Mouse (Mus musculus) lung, embryonic 14.5 days (tissue): ENCODE data around the gene Wapl. TPM values are rescaled to one million over a fixed set of nuclear protein-coding genes. Genes with fewer than 3 reads are reported as not detected.

Experiments used
- ATAC-seq: fragments of 200-750 bp; cut with Nextera tagmentation; 2 replicates; pipeline ENCODE4 v1.8.0; 2017; ENCODE audit warnings: mild to moderate bottlenecking, moderate TSS enrichment, moderate library complexity; ENCODE audit not compliant: insufficient read depth
- DNase-seq: peaks from one replicate; pipeline ENCODE4 v3.0.0-alpha.2; 2015
- H3K27ac ChIP-seq: fragments of 300-500 bp; sonication (generic); 2 replicates; pipeline ENCODE4 v1.5.1; 2014; ENCODE audit warnings: low read depth, mild to moderate bottlenecking, moderate library complexity
- H3K27me3 ChIP-seq: fragments of 300-500 bp; sonication (generic); 2 replicates; pipeline ENCODE4 v1.6.1; 2014; ENCODE audit warnings: low read length, control low read depth; ENCODE audit not compliant: insufficient read depth
- H3K36me3 ChIP-seq: fragments of 300-500 bp; sonication (generic); 2 replicates; pipeline ENCODE4 v1.6.1; 2014; ENCODE audit warnings: control low read depth; ENCODE audit not compliant: insufficient read depth
- H3K4me1 ChIP-seq: fragments of 300-500 bp; sonication (generic); 2 replicates; pipeline ENCODE4 v1.6.1; 2014; ENCODE audit warnings: antibody characterized with exemption, control low read depth; ENCODE audit not compliant: insufficient read depth
- H3K4me2 ChIP-seq: fragments of 300-500 bp; sonication (generic); 2 replicates; pipeline ENCODE4 v1.6.1; 2014; ENCODE audit warnings: mild to moderate bottlenecking
- H3K4me3 ChIP-seq: fragments of 300-500 bp; sonication (generic); 2 replicates; pipeline ENCODE4 v1.5.1; 2014; ENCODE audit warnings: low read depth, low read length
- H3K9ac ChIP-seq: fragments of 300-500 bp; sonication (generic); 2 replicates; pipeline ENCODE4 v1.6.1; 2014
- H3K9me3 ChIP-seq: fragments of 300-500 bp; sonication (generic); 2 replicates; pipeline ENCODE4 v1.6.1; 2016; ENCODE audit warnings: low read depth, low read length, control low read depth
- CTCF ChIP-seq: IDR thresholded peaks from 2 replicates; pipeline ENCODE4 v1.5.1; 2016; ENCODE audit warnings: antibody characterized with exemption, low read depth
- WGBS: fragments of 180-500 bp; shearing (Covaris S2); extraction: QIAGEN DNeasy Blood & Tissue Kit; methylation state at CpG from one replicate; pipeline ENCODE4 v1.1.7; 2014; 5-methylcytosine and 5-hydroxymethylcytosine counted together
- polyA plus RNA-seq: library from polyadenylated mRNA; unstranded; fragments of >200 nt; fragmentation: Nextera tagmentation; extraction: Ambion mirVana; gene quantifications from 2 replicates; pipeline ENCODE4 v1.2.1, GENCODE M21; 2014

Gene Wapl
- polyA plus RNA-seq, 1 experiment from 2014 or later, result 28.2 TPM

DNA sequence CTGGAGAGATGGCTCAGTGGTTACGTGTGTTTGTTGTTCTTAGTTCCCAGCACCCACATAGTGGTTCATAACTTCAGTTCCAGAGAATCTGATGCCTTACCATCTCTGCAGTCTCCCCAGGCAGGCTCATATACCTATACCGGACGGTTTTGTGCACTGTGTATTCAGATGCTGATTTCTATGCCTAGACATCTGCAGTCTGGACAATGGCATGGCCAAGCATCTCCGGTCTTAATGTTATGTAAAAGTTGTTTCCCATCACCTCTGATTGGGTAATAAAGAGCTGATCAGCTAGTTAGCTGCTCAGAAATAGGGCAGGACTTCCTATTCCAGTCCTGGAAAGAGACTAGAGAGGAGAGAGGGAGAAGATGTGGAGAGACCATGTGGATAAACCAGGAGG, 20.2 kb downstream of the Wapl start:
- DNase-seq (no peak), ATAC-seq (no peak)
- H3K36me3 ChIP-seq, result peaks cover 51% of the 10 kb centered on the region
- H3K4me3 ChIP-seq, result no peak overlapping the region
- no peaks in the 10 kb centered on the region for H3K9me3 ChIP-seq
- H3K4me2 ChIP-seq, result no peak overlapping the region
- no peak overlapping the region for H3K27ac ChIP-seq
- 97% methylated on average over 4 of the region's 4 CpGs for WGBS
- H3K27me3 ChIP-seq, result no peaks in the 10 kb centered on the region
- no peaks in the 10 kb centered on the region for H3K4me1 ChIP-seq
- no peak for TF ChIP-seq CTCF
- no peak overlapping the region for H3K9ac ChIP-seq

DNA sequence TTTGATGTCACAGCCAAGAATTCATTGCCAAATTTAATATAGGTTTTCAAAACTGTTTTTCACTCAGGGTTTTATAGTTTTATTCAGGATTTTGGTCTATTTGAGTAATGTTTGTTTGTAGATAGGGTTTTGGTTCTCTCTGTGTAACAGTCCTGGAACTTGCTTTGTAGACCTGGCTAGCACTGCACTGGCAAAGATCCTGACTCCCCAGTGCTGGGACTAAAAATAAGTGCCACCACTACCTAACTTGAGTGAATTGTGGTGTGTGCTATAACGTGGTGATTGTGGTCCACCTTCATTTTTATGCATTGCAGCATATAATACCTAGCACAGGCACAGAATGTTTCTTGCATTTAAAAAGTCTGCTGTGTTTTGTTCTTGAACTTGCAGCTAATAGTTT, 23.6 kb downstream of the Wapl start:
- no peak overlapping the region for H3K9ac ChIP-seq
- WGBS, result 79% methylated on average over 1 of the region's 1 CpGs
- H3K27me3 ChIP-seq, result no peaks in the 10 kb centered on the region
- peaks cover 44% of the 10 kb centered on the region for H3K36me3 ChIP-seq
- H3K4me2 ChIP-seq, result no peak overlapping the region
- no peak overlapping the region for H3K4me3 ChIP-seq
- no peak overlapping the region for H3K27ac ChIP-seq
- TF ChIP-seq CTCF, result no peak
- ATAC-seq (no peak), DNase-seq (no peak)
- no peaks in the 10 kb centered on the region for H3K4me1 ChIP-seq
- no peaks in the 10 kb centered on the region for H3K9me3 ChIP-seq

DNA sequence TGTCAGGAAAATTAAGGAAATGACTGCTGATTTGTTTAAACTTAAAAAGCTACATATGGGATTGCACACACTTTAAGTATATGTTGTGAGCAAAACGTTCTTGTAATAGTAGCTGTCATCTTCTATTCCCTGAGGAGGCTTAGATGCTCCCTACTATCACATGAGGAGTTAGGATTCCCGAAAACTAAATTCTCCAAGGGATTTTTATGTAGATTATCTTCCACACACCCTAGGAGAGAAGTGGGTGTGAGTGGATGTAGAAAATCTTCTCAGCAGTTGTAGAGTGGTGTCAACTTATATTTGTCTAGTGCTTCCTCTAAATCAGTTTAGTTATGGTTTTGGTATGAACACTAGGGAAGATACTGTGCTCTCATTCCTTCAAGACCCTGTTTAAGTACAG, 36.5 kb downstream of the Wapl start:
- TF ChIP-seq CTCF, result no peak
- ATAC-seq, result no peak

DNA sequence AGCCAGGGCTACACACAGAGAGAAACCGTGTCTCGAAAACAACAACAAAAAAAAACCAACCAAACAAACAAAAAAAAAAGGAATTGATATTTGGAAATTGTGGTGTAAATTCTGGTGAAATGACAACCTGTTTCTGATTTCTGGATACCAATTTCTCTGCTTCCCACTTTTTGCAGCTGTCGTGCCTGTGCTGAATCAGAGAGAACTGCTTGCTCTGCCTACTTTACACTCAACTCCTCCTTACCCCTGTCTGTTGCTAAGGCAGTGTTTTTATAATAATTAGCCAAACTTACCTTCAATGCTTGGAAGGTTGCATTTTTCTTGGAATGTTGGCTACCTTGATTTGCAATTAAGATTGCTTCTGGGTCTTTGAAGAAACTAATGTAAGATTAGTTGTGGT, 38.3 kb downstream of the Wapl start:
- peaks cover 24% of the 10 kb centered on the region; the same call in 1 of the 2 replicates for H3K36me3 ChIP-seq
- H3K4me3 ChIP-seq, result no peak overlapping the region
- TF ChIP-seq CTCF, result no peak
- no peak overlapping the region for H3K27ac ChIP-seq
- 89% methylated on average over 3 of the region's 3 CpGs for WGBS
- ATAC-seq (no peak), DNase-seq (no peak)
- H3K4me1 ChIP-seq, result no peaks in the 10 kb centered on the region
- H3K27me3 ChIP-seq, result no peaks in the 10 kb centered on the region
- H3K9ac ChIP-seq, result no peak overlapping the region
- H3K9me3 ChIP-seq, result no peaks in the 10 kb centered on the region
- no peak overlapping the region for H3K4me2 ChIP-seq

More for the DNA sequence above, 36.5 kb downstream of the Wapl start:
- WGBS, result 86% methylated on average over 2 of the region's 2 CpGs
- H3K9ac ChIP-seq, result no peak overlapping the region
- no peaks in the 10 kb centered on the region for H3K4me1 ChIP-seq
- DNase-seq, result no peak
- no peak overlapping the region for H3K27ac ChIP-seq
- peaks cover 24% of the 10 kb centered on the region; the same call in 1 of the 2 replicates for H3K36me3 ChIP-seq
- no peak overlapping the region for H3K4me3 ChIP-seq
- H3K4me2 ChIP-seq, result no peak overlapping the region
- no peaks in the 10 kb centered on the region for H3K9me3 ChIP-seq
- H3K27me3 ChIP-seq, result no peaks in the 10 kb centered on the region

DNA sequence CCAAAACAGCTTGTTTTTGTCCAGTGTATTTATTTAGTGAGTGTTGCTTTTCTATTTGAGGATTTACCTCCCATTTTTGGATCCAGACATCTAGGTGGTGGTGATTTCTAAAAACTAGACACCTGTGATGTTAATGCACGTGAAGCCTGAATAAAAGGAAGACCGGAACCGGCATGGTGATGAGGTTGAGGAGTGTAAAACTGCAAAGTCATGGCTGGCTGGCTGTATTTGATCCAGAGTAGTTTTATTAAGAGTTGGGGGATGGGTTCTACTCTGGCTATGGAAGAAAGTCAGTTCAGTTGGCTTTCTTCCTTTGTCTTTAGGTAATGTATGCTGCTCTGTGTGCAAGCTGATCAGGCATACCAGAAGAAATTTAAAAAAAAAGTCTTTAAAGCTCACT, 39.1 kb downstream of the Wapl start:
- no peaks in the 10 kb centered on the region for H3K4me1 ChIP-seq
- DNase-seq (no peak), ATAC-seq (no peak)
- H3K9me3 ChIP-seq, result no peaks in the 10 kb centered on the region
- no peak overlapping the region for H3K27ac ChIP-seq
- no peak overlapping the region for H3K4me2 ChIP-seq
- no peak overlapping the region for H3K9ac ChIP-seq
- WGBS, result 91% methylated on average over 3 of the region's 3 CpGs
- peaks cover 24% of the 10 kb centered on the region; the same call in 1 of the 2 replicates for H3K36me3 ChIP-seq
- H3K4me3 ChIP-seq, result no peak overlapping the region
- H3K27me3 ChIP-seq, result no peaks in the 10 kb centered on the region
- TF ChIP-seq CTCF, result no peak

DNA sequence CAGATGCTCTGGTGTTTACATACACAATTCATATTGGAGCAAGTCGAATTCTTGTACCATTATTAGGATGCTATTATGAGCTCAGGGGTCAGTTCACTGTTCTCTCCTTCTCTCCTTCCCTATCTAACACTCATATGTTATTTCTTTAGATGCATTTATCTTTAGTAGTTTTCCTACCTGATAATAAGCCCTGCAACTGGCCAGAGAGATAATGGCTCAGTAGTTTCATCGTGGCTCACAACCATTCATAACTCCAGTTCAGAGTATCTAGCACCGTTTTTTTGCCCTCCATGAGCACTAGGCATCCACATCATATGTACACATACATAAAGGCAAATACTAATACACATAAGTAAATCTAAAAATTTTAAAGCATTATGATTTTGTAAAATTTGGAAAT, 44.4 kb downstream of the Wapl start:
- Histone ChIP-seq H3K27ac (no peak overlapping the region), H3K27me3 (no peaks in the 10 kb centered on the region), H3K4me1 (no peaks in the 10 kb centered on the region), H3K9me3 (no peaks in the 10 kb centered on the region), H3K4me2 (no peak overlapping the region), H3K4me3 (no peak overlapping the region), H3K9ac (no peak overlapping the region), H3K36me3 (peaks cover 16% of the 10 kb centered on the region; the same call in 1 of the 2 replicates)
- ATAC-seq (no peak), DNase-seq (no peak)
- WGBS, result 79% methylated on average over 3 of the region's 3 CpGs
- TF ChIP-seq CTCF, result no peak

DNA sequence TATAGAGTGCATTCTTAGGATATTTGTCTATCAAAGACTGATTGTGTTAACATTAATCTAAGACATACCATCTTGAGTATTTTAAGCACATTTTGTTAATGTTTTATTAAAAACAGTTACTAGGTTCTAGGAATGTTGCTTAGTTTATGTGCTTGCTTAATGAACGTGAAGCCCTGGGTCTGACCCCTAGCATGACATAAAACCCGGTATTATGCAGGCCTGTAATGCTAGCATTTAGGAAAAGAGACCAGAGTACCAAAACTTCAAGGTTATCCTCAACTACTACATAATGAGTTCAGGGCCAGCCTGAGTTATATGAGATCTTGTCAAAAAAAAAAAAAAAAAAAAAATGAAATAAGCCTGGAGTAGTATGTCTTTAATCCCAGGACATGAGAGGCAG, 54.0 kb downstream of the Wapl start:
- H3K27me3 ChIP-seq, result no peaks in the 10 kb centered on the region
- H3K4me3 ChIP-seq, result no peak overlapping the region
- no peaks in the 10 kb centered on the region for H3K9me3 ChIP-seq
- DNase-seq, result no peak
- WGBS, result 89% methylated on average over 2 of the region's 2 CpGs
- peaks cover 61% of the 10 kb centered on the region for H3K36me3 ChIP-seq
- TF ChIP-seq CTCF, result no peak
- ATAC-seq, result no peak
- no peaks in the 10 kb centered on the region for H3K4me1 ChIP-seq
- H3K9ac ChIP-seq, result no peak overlapping the region
- H3K4me2 ChIP-seq, result no peak overlapping the region
- no peak overlapping the region for H3K27ac ChIP-seq

DNA sequence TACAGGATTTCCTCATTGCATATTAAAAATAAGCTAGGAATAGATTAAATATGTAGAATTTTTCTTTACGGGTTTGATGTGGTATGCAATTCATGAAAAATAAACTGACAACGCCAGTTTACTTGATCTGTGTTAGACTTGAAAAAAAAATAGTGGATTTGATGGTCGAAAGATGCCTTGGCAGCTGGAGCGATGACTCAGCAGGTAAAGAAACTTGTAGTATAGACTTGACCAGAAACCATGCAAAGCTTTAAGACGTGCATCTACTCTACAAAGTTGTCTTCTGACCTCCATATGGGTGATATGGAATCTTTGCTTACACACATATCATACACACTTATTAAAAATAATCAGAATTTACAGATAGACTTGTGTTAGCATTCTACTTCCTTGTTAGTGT, 61.7 kb downstream of the Wapl start:
- Histone ChIP-seq H3K4me2 (no peak overlapping the region), H3K36me3 (peaks cover 54% of the 10 kb centered on the region), H3K9me3 (no peaks in the 10 kb centered on the region), H3K27me3 (no peaks in the 10 kb centered on the region), H3K27ac (no peak overlapping the region), H3K9ac (no peak overlapping the region), H3K4me1 (no peaks in the 10 kb centered on the region), H3K4me3 (no peak overlapping the region)
- 86% methylated on average over 5 of the region's 5 CpGs for WGBS
- ATAC-seq, result no peak
- no peak for TF ChIP-seq CTCF
- no peak for DNase-seq
